Mouse (Mus musculus): ENCODE data around the gene F12. TPM values are rescaled to one million over a fixed set of nuclear protein-coding genes. Genes with fewer than 3 reads are reported as not detected.
A peak's percentile ranks its signal among the peaks of the same experiment; 100 is the strongest.

Gene F12
- polyA plus RNA-seq, 1 experiment from 2014 or later: 1.5 TPM

DNA sequence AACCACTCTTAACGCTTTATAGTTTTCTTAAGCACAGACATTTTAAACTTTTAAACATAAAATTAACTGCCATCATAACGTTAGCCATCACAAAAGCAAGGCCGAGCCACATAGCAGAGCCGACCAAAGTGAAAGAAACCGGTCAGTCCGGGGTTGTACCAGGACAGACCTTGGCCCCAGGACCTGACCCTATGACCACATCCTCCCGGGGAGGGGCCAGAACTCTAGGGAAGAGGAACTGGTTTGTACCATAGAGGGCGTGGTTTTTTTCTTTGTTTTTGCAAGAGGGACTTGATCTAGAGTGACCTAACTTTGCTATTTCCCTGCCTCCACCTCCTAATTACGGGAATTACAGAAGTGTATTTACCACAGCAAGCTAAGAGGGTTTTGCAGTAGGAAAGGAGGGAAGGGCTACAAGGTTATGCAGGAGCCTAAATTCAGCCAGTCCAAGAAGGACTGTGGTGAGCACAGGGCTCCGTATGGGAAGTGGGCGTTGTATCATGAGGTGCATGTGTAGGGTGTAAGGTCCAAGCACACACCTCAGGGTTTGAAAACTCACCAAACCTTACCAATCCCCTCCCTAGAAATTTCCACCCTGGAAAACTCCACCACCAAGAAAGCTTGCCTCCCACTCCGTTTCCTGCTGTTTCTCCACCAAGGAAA lies 2.8 kb upstream of the F12 start:
- Histone ChIP-seq H3K9me3 (replicated peaks; ENCODE audit: control insufficient read depth, low read length) (no peaks in the 10 kb centered on the region; the same call in 1 of the 2 replicates), H3K4me2 (no peak overlapping the region), H3K4me3 (ENCODE audit: low read depth, low read length) (no peak overlapping the region), H3K9ac (ENCODE audit: low read depth, low read length) (no peak overlapping the region), H3K27me3 (ENCODE audit: control insufficient read depth, insufficient read depth, low read length) (no peaks in the 10 kb centered on the region), H3K27ac (ENCODE audit: low read depth, low read length) (no peak overlapping the region), H3K4me1 (ENCODE audit: control insufficient read depth, insufficient read depth, low read length) (no peaks in the 10 kb centered on the region), H3K36me3 (ENCODE audit: control insufficient read depth, insufficient read depth, low read length) (no peaks in the 10 kb centered on the region)
- ATAC-seq (replicated peaks; ENCODE audit: insufficient number of reproducible peaks, low FRiP score, low TSS enrichment): no peak
- WGBS (ENCODE audit: insufficient replicate concordance): 60% methylated on average over 12 of the region's 12 CpGs

- ATAC-seq (replicated peaks; ENCODE audit: insufficient number of reproducible peaks, low FRiP score, low TSS enrichment): no peak
Observed at GRCm38 (mm10) chr13:55420933-55421800, 5.4 kb downstream of the F12 start.

GRCm38 (mm10) chr13:55420018-55420932 lies 6.3 kb downstream of the F12 start:
- Histone ChIP-seq H3K36me3 (ENCODE audit: control insufficient read depth, insufficient read depth, low read length) (no peaks in the 10 kb centered on the region), H3K9ac (ENCODE audit: low read depth, low read length) (no peak overlapping the region), H3K27ac (ENCODE audit: low read depth, low read length) (no peak overlapping the region), H3K4me2 (peak overlapping the region; percentile 42), H3K4me3 (ENCODE audit: low read depth, low read length) (peak overlapping the region; percentile 19; the same call in 1 of the 2 replicates), H3K27me3 (ENCODE audit: control insufficient read depth, insufficient read depth, low read length) (peaks cover 58% of the 10 kb centered on the region), H3K9me3 (replicated peaks; ENCODE audit: control insufficient read depth, low read length) (no peaks in the 10 kb centered on the region), H3K4me1 (ENCODE audit: control insufficient read depth, insufficient read depth, low read length) (peaks cover 5% of the 10 kb centered on the region)
- 22% methylated on average over 51 of the region's 51 CpGs for WGBS (ENCODE audit: insufficient replicate concordance)
- no peak; the same call in 1 of the 2 replicates for ATAC-seq (replicated peaks; ENCODE audit: insufficient number of reproducible peaks, low FRiP score, low TSS enrichment)

More at GRCm38 (mm10) chr13:55420933-55421800, 5.4 kb downstream of the F12 start:
- Histone ChIP-seq H3K36me3 (ENCODE audit: control insufficient read depth, insufficient read depth, low read length) (no peaks in the 10 kb centered on the region), H3K4me1 (ENCODE audit: control insufficient read depth, insufficient read depth, low read length) (peaks cover 5% of the 10 kb centered on the region), H3K4me2 (peak overlapping the region; percentile 42), H3K9ac (ENCODE audit: low read depth, low read length) (peak overlapping the region; percentile 39; the same call in 1 of the 2 replicates), H3K9me3 (replicated peaks; ENCODE audit: control insufficient read depth, low read length) (no peaks in the 10 kb centered on the region), H3K27me3 (ENCODE audit: control insufficient read depth, insufficient read depth, low read length) (peaks cover 55% of the 10 kb centered on the region), H3K4me3 (ENCODE audit: low read depth, low read length) (peak overlapping the region; percentile 19; the same call in 1 of the 2 replicates), H3K27ac (ENCODE audit: low read depth, low read length) (no peak overlapping the region)
- WGBS (ENCODE audit: insufficient replicate concordance): 11% methylated on average over 35 of the region's 35 CpGs

DNA sequence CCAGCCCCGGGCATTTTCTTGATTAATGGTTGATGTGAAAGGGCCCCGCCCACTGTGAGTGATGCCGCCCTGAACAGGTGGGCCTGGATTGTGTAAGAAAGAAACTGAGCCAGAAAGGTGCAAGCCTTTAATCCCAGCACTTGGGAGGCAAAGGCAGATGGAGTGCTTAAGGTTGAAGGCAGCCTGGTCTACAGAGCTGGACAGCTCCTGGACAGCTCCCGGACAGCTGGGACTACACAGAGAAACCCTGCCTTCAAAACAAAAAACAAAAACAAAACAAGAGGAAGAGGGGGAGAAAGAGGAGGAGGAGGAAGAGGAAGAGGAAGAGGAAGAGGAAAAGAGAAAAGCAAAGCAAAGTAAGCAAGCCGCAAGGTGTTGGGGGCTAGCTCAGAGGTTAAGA lies 7.5 kb downstream of the F12 start:
- Histone ChIP-seq H3K27me3 (ENCODE audit: control insufficient read depth, insufficient read depth, low read length) (peaks cover 69% of the 10 kb centered on the region), H3K4me1 (ENCODE audit: control insufficient read depth, insufficient read depth, low read length) (peaks cover 5% of the 10 kb centered on the region), H3K9me3 (replicated peaks; ENCODE audit: control insufficient read depth, low read length) (no peaks in the 10 kb centered on the region), H3K4me2 (no peak overlapping the region), H3K36me3 (ENCODE audit: control insufficient read depth, insufficient read depth, low read length) (no peaks in the 10 kb centered on the region), H3K27ac (ENCODE audit: low read depth, low read length) (no peak overlapping the region), H3K9ac (ENCODE audit: low read depth, low read length) (no peak overlapping the region), H3K4me3 (ENCODE audit: low read depth, low read length) (no peak overlapping the region)
- WGBS (ENCODE audit: insufficient replicate concordance): 74% methylated on average over 5 of the region's 5 CpGs
- no peak for ATAC-seq (replicated peaks; ENCODE audit: insufficient number of reproducible peaks, low FRiP score, low TSS enrichment)

DNA sequence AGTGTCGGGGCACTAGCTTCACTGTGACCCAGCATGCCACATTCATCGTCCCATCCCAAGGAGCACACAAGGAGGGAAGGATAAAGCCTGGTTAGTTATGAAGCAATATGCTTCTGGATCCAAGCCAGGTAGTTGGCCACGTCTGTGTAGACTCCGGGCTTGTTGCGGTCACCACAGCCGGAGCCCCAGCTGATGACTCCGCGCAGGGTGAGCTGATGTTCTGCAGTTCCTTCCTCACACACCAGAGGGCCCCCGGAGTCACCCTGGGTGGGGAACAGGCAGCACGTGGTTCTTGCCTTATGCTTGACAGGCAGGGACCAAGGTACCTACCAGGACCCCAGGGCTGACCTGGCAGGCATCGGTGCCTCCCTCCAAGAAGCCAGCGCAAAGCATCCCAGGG lies 8.6 kb downstream of the F12 start:
- ATAC-seq (replicated peaks; ENCODE audit: insufficient number of reproducible peaks, low FRiP score, low TSS enrichment): no peak; the same call in 1 of the 2 replicates
- H3K27me3 ChIP-seq (ENCODE audit: control insufficient read depth, insufficient read depth, low read length): peaks cover 80% of the 10 kb centered on the region
- H3K27ac ChIP-seq (ENCODE audit: low read depth, low read length): no peak overlapping the region
- H3K4me1 ChIP-seq (ENCODE audit: control insufficient read depth, insufficient read depth, low read length): peaks cover 5% of the 10 kb centered on the region
- no peaks in the 10 kb centered on the region for H3K36me3 ChIP-seq (ENCODE audit: control insufficient read depth, insufficient read depth, low read length)
- 14% methylated on average over 12 of the region's 12 CpGs for WGBS (ENCODE audit: insufficient replicate concordance)
- no peak overlapping the region for H3K4me2 ChIP-seq
- no peaks in the 10 kb centered on the region for H3K9me3 ChIP-seq (replicated peaks; ENCODE audit: control insufficient read depth, low read length)
- no peak overlapping the region for H3K4me3 ChIP-seq (ENCODE audit: low read depth, low read length)
- no peak overlapping the region for H3K9ac ChIP-seq (ENCODE audit: low read depth, low read length)

DNA sequence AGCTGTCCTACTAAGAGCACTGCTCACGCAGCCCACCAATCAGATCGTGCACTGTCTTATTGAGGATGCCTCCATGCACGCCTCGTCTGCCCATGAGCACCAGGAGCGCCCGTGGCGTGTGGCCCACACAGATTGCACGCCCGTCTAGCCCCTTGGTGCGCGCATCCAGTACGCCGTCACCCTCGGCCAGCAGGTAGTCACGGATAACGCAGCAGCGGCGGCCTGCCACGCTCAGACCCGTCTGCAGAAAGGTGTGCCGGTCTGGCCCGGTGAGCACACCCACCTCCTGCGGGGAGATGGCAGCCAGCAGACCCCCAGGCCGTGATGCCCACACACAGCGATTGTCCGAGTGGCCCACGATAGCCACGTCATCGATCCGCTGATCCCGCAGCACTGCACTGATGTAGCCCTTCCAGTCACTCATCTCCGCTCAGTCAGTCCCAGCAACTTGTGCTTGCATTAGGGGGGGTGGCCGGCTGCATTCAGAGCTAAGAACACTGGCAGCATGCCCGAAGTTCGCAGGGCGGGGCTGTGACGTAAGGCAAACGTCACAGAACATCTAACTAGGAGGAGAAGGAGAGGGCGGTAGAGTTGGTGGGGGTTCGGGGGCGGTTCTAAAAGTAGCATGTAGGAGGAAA lies 11.7 kb downstream of the F12 start, which contains the start of gene Pfn3:
Pfn3 (minus strand) TSS at position 490 of the 638 bp plus-strand sequence.
- Histone ChIP-seq H3K9me3 (replicated peaks; ENCODE audit: control insufficient read depth, low read length) (no peaks in the 10 kb centered on the region), H3K4me1 (ENCODE audit: control insufficient read depth, insufficient read depth, low read length) (no peaks in the 10 kb centered on the region), H3K9ac (ENCODE audit: low read depth, low read length) (0 out of 2 replicates have a peak within 1 kb of the TSS, but pooled peaks have one; percentile 6), H3K36me3 (ENCODE audit: control insufficient read depth, insufficient read depth, low read length) (no peaks in the 10 kb centered on the region), H3K27me3 (ENCODE audit: control insufficient read depth, insufficient read depth, low read length) (peaks cover 71% of the 10 kb centered on the region), H3K27ac (ENCODE audit: low read depth, low read length) (no peak within 1 kb of the TSS), H3K4me3 (ENCODE audit: low read depth, low read length) (peak within 1 kb of the TSS; percentile 28), H3K4me2 (peak within 1 kb of the TSS; percentile 61)
- ATAC-seq (replicated peaks; ENCODE audit: insufficient number of reproducible peaks, low FRiP score, low TSS enrichment): no peak
- WGBS (ENCODE audit: insufficient replicate concordance): 13% methylated on average over 41 of the region's 41 CpGs

- H3K4me1 ChIP-seq (ENCODE audit: control insufficient read depth, insufficient read depth, low read length): no peaks in the 10 kb centered on the region
- H3K4me2 ChIP-seq: no peak overlapping the region
- 0 out of 2 replicates have a peak, but pooled peaks have one; percentile 37 for ATAC-seq (replicated peaks; ENCODE audit: insufficient number of reproducible peaks, low FRiP score, low TSS enrichment)
- H3K9me3 ChIP-seq (replicated peaks; ENCODE audit: control insufficient read depth, low read length): no peaks in the 10 kb centered on the region
- peaks cover 60% of the 10 kb centered on the region for H3K27me3 ChIP-seq (ENCODE audit: control insufficient read depth, insufficient read depth, low read length)
- H3K9ac ChIP-seq (ENCODE audit: low read depth, low read length): no peak overlapping the region
- WGBS (ENCODE audit: insufficient replicate concordance): 61% methylated on average over 12 of the region's 12 CpGs
- H3K4me3 ChIP-seq (ENCODE audit: low read depth, low read length): no peak overlapping the region
- H3K36me3 ChIP-seq (ENCODE audit: control insufficient read depth, insufficient read depth, low read length): no peaks in the 10 kb centered on the region
- no peak overlapping the region for H3K27ac ChIP-seq (ENCODE audit: low read depth, low read length)
Observed at GRCm38 (mm10) chr13:55413333-55413732, 13.3 kb downstream of the F12 start.
